Mouse (Mus musculus): ENCODE data around the gene Ift57. TPM values are rescaled to one million over a fixed set of nuclear protein-coding genes. Genes with fewer than 3 reads are reported as not detected.

The Ift57 gene
- polyA plus RNA-seq, 1 experiment from 2014 or later = 12.0 TPM

GRCm38 (mm10) chr16:49790575-49791465 is 91.8 kb downstream of the Ift57 start:
- Histone ChIP-seq H3K27ac (ENCODE audit: low read depth, low read length) (0 out of 2 replicates have a peak overlapping the region, but pooled peaks have one; percentile 4), H3K36me3 (ENCODE audit: control insufficient read depth, insufficient read depth, low read length) (no peaks in the 10 kb centered on the region), H3K27me3 (replicated peaks; ENCODE audit: control insufficient read depth, insufficient read depth, low read length) (no peaks in the 10 kb centered on the region), H3K4me1 (replicated peaks; ENCODE audit: control insufficient read depth, insufficient read depth, low read length) (peaks cover 9% of the 10 kb centered on the region), H3K9ac (ENCODE audit: low read depth, low read length) (no peak overlapping the region), H3K4me2 (no peak overlapping the region), H3K9me3 (ENCODE audit: control insufficient read depth, low read length) (no peaks in the 10 kb centered on the region), H3K4me3 (ENCODE audit: low read depth, low read length) (no peak overlapping the region)
- DNase-seq (ENCODE audit: low spot score) (no peak), ATAC-seq (replicated peaks; ENCODE audit: low FRiP score) (peak; percentile 42; the same call in 1 of the 2 replicates)
- 64% methylated on average over 9 of the region's 9 CpGs for WGBS

DNA sequence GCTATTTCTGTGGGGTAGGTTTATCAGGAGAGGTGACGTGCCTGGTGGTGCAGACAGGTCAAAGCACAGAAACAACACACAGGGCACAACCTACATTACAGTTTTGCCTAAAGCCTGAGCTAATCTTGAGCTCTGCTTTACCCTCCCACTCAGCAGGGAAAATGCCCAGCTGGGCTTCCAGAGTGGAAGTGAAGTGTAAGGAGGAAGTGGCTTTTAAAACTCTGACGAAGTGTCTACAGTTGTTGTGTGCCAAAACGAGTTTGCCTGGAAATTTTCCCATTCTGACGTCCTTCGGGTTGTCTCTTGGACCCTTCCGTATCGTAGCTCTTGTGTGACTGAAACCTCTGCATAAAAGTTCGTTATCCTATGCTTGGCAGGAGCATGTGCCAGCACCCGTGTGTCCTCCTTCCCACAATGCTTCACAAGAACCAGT is 93.4 kb downstream of the Ift57 start:
- Histone ChIP-seq H3K36me3 (ENCODE audit: control insufficient read depth, insufficient read depth, low read length) (no peaks in the 10 kb centered on the region), H3K27ac (ENCODE audit: low read depth, low read length) (no peak overlapping the region), H3K9ac (ENCODE audit: low read depth, low read length) (no peak overlapping the region), H3K4me3 (ENCODE audit: low read depth, low read length) (no peak overlapping the region), H3K27me3 (replicated peaks; ENCODE audit: control insufficient read depth, insufficient read depth, low read length) (no peaks in the 10 kb centered on the region), H3K4me2 (no peak overlapping the region), H3K4me1 (replicated peaks; ENCODE audit: control insufficient read depth, insufficient read depth, low read length) (peaks cover 9% of the 10 kb centered on the region), H3K9me3 (ENCODE audit: control insufficient read depth, low read length) (no peaks in the 10 kb centered on the region)
- DNase-seq (ENCODE audit: low spot score) (no peak), ATAC-seq (replicated peaks; ENCODE audit: low FRiP score) (peak; percentile 59)
- WGBS = 60% methylated on average over 9 of the region's 9 CpGs

DNA sequence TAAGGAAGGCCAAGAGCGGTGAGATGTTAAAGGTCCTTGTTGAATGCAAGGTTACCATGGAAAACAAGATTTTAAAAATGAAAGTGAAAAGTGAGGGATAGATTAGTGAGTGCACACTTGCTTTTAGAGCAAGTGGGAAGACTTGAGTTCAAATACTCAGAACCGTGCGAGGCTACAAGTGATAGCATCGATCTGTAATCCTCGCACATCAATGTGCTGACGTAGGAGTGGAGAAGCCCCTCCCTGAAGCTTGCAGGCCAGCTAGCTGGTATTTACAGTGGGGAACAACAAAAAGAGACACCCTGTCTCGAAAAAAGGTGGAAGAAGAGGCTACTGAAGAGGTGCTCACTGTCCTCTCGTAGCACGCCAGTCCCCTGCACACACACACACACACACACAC is 94.6 kb downstream of the Ift57 start:
- WGBS = 88% methylated on average over 9 of the region's 9 CpGs
- Histone ChIP-seq H3K4me3 (ENCODE audit: low read depth, low read length) (no peak overlapping the region), H3K9me3 (ENCODE audit: control insufficient read depth, low read length) (no peaks in the 10 kb centered on the region), H3K4me2 (no peak overlapping the region), H3K27ac (ENCODE audit: low read depth, low read length) (no peak overlapping the region), H3K27me3 (replicated peaks; ENCODE audit: control insufficient read depth, insufficient read depth, low read length) (no peaks in the 10 kb centered on the region), H3K4me1 (replicated peaks; ENCODE audit: control insufficient read depth, insufficient read depth, low read length) (peaks cover 11% of the 10 kb centered on the region), H3K9ac (ENCODE audit: low read depth, low read length) (no peak overlapping the region), H3K36me3 (ENCODE audit: control insufficient read depth, insufficient read depth, low read length) (no peaks in the 10 kb centered on the region)
- DNase-seq (ENCODE audit: low spot score) (no peak), ATAC-seq (replicated peaks; ENCODE audit: low FRiP score) (no peak)

GRCm38 (mm10) chr16:49796271-49796670 is 97.2 kb downstream of the Ift57 start:
- Histone ChIP-seq H3K9ac (ENCODE audit: low read depth, low read length) (no peak overlapping the region), H3K4me3 (ENCODE audit: low read depth, low read length) (no peak overlapping the region), H3K9me3 (ENCODE audit: control insufficient read depth, low read length) (no peaks in the 10 kb centered on the region), H3K27ac (ENCODE audit: low read depth, low read length) (no peak overlapping the region; the same call in 1 of the 2 replicates), H3K27me3 (replicated peaks; ENCODE audit: control insufficient read depth, insufficient read depth, low read length) (no peaks in the 10 kb centered on the region), H3K4me2 (no peak overlapping the region), H3K4me1 (replicated peaks; ENCODE audit: control insufficient read depth, insufficient read depth, low read length) (peaks cover 31% of the 10 kb centered on the region), H3K36me3 (ENCODE audit: control insufficient read depth, insufficient read depth, low read length) (no peaks in the 10 kb centered on the region)
- WGBS = 82% methylated on average over 2 of the region's 2 CpGs
- DNase-seq (ENCODE audit: low spot score) = no peak
- no peak for ATAC-seq (replicated peaks; ENCODE audit: low FRiP score)

GRCm38 (mm10) chr16:49796954-49797353 is 97.9 kb downstream of the Ift57 start:
- no peak overlapping the region for H3K4me3 ChIP-seq (ENCODE audit: low read depth, low read length)
- H3K9ac ChIP-seq (ENCODE audit: low read depth, low read length) = no peak overlapping the region
- no peak overlapping the region for H3K4me2 ChIP-seq
- 96% methylated on average over 2 of the region's 2 CpGs for WGBS
- H3K36me3 ChIP-seq (ENCODE audit: control insufficient read depth, insufficient read depth, low read length) = no peaks in the 10 kb centered on the region
- no peak overlapping the region for H3K27ac ChIP-seq (ENCODE audit: low read depth, low read length)
- no peak for ATAC-seq (replicated peaks; ENCODE audit: low FRiP score)
- peaks cover 37% of the 10 kb centered on the region for H3K4me1 ChIP-seq (replicated peaks; ENCODE audit: control insufficient read depth, insufficient read depth, low read length)
- no peaks in the 10 kb centered on the region for H3K27me3 ChIP-seq (replicated peaks; ENCODE audit: control insufficient read depth, insufficient read depth, low read length)
- H3K9me3 ChIP-seq (ENCODE audit: control insufficient read depth, low read length) = no peaks in the 10 kb centered on the region
- no peak for DNase-seq (ENCODE audit: low spot score)

DNA sequence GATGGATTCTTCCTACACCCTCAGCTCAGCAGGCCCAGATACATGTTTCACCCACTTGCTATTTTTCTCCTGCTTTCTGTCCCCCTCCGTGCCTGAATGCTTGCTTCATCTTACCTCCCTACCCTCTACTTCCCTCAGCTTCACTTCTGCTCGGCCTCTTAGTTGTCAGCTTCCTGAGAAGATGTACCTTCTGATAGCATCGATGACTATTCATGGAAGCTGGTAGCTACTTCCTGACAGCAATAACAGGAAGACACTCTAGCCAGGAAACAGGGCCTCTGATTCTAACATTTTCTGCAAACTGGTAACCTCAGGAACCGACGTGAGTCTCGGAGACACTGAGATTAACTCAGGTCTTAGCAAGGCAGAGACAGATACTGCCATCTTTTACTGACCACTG is 99.8 kb downstream of the Ift57 start:
- H3K9me3 ChIP-seq (ENCODE audit: control insufficient read depth, low read length) = no peaks in the 10 kb centered on the region
- peak overlapping the region; percentile 99 for H3K27ac ChIP-seq (ENCODE audit: low read depth, low read length)
- DNase-seq (ENCODE audit: low spot score) (no peak), ATAC-seq (replicated peaks; ENCODE audit: low FRiP score) (no peak)
- H3K36me3 ChIP-seq (ENCODE audit: control insufficient read depth, insufficient read depth, low read length) = no peaks in the 10 kb centered on the region
- peaks cover 38% of the 10 kb centered on the region for H3K4me1 ChIP-seq (replicated peaks; ENCODE audit: control insufficient read depth, insufficient read depth, low read length)
- no peak overlapping the region for H3K4me2 ChIP-seq
- H3K9ac ChIP-seq (ENCODE audit: low read depth, low read length) = peak overlapping the region; percentile 44; the same call in 1 of the 2 replicates
- 36% methylated on average over 6 of the region's 6 CpGs for WGBS
- H3K4me3 ChIP-seq (ENCODE audit: low read depth, low read length) = no peak overlapping the region
- H3K27me3 ChIP-seq (replicated peaks; ENCODE audit: control insufficient read depth, insufficient read depth, low read length) = no peaks in the 10 kb centered on the region

GRCm38 (mm10) chr16:49799597-49800561 is 100.8 kb downstream of the Ift57 start, which contains the start of gene Cd47:
Gene Cd47, plus strand, starts transcription at chr16:49800533.
- Histone ChIP-seq H3K9ac (ENCODE audit: low read depth, low read length) (peak within 1 kb of the TSS; percentile 57), H3K9me3 (ENCODE audit: control insufficient read depth, low read length) (no peaks in the 10 kb centered on the region), H3K27me3 (replicated peaks; ENCODE audit: control insufficient read depth, insufficient read depth, low read length) (no peaks in the 10 kb centered on the region), H3K4me1 (replicated peaks; ENCODE audit: control insufficient read depth, insufficient read depth, low read length) (peaks cover 45% of the 10 kb centered on the region), H3K27ac (ENCODE audit: low read depth, low read length) (peak within 1 kb of the TSS; percentile 99), H3K4me2 (peak within 1 kb of the TSS; percentile 46), H3K4me3 (ENCODE audit: low read depth, low read length) (no peak within 1 kb of the TSS), H3K36me3 (ENCODE audit: control insufficient read depth, insufficient read depth, low read length) (no peaks in the 10 kb centered on the region)
- WGBS = 45% methylated on average over 10 of the region's 10 CpGs
- DNase-seq (ENCODE audit: low spot score) (peak; percentile 51), ATAC-seq (replicated peaks; ENCODE audit: low FRiP score) (peak; percentile 97)

GRCm38 (mm10) chr16:49800996-49801395 is 102.0 kb downstream of the Ift57 start:
- no peak for ATAC-seq (replicated peaks; ENCODE audit: low FRiP score)
- Histone ChIP-seq H3K36me3 (ENCODE audit: control insufficient read depth, insufficient read depth, low read length) (no peaks in the 10 kb centered on the region), H3K4me1 (replicated peaks; ENCODE audit: control insufficient read depth, insufficient read depth, low read length) (peaks cover 46% of the 10 kb centered on the region), H3K4me3 (ENCODE audit: low read depth, low read length) (no peak overlapping the region), H3K9ac (ENCODE audit: low read depth, low read length) (no peak overlapping the region), H3K27ac (ENCODE audit: low read depth, low read length) (peak overlapping the region; percentile 99; the same call in 1 of the 2 replicates), H3K27me3 (replicated peaks; ENCODE audit: control insufficient read depth, insufficient read depth, low read length) (no peaks in the 10 kb centered on the region), H3K9me3 (ENCODE audit: control insufficient read depth, low read length) (no peaks in the 10 kb centered on the region), H3K4me2 (0 out of 2 replicates have a peak overlapping the region, but pooled peaks have one; percentile 46)
- 67% methylated on average over 5 of the region's 5 CpGs for WGBS
- no peak for DNase-seq (ENCODE audit: low spot score)
